Mouse (Mus musculus): ENCODE measurements around the gene Tmem223.
"Not testable (repeated sequence)": the region's sequence is repeated elsewhere in the genome, so short reads cannot be mapped to it uniquely, and the experiment has no call there.

Tmem223 gene

DNA sequence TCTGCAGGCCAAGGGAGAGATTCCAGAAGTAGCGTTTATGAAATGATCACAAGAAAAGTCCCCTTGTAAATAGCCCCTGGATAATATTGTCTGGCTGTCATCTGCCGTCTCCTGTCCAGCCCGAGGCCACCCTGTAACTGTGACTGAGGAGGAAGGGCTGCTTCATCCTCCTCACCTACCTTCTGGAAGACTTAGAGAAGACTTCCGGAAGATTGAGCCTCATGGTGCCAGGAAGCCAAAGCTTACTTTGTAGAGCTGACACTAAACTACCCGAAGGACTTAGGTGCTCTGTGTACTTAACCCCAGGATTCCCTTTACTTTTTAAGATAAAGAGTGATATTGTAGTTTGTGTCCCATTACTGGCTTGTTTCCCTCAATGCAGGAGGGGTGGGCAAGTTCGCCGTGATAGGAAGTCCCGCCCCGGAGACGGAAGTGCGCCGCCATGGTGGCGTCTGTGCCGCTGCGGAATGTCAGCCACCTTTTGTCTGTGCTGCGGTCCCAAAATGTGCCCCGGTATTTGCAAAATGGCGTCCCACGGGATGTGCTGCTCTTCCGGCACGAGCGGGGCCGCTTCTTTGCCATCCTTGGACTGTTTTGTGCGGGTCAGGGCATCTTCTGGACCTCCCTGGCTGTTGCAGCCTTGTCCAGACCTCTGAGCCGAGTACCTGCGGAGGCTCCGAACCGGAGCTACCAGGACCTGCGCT, at the start of gene Tmem223:
Gene Tmem223 (plus strand): TSS at position 430 of the 704 bp plus-strand sequence.
- DNase-seq (ENCODE audit: low read depth in 2 of 2, low spot score in 2 of 2): peak; percentile 72 to 75

- no peak for DNase-seq (ENCODE audit: low read depth in 2 of 2, low spot score in 2 of 2)
Observed at GRCm38 (mm10) chr19:8721378-8721777, 49.4 kb upstream of the Tmem223 start.

- no peak for DNase-seq (ENCODE audit: low read depth in 2 of 2, low spot score in 2 of 2)
Observed at GRCm38 (mm10) chr19:8722021-8722420, 48.8 kb upstream of the Tmem223 start.

GRCm38 (mm10) chr19:8722559-8722906, 48.3 kb upstream of the Tmem223 start:
- no peak for DNase-seq (ENCODE audit: low read depth in 2 of 2, low spot score in 2 of 2)

DNA sequence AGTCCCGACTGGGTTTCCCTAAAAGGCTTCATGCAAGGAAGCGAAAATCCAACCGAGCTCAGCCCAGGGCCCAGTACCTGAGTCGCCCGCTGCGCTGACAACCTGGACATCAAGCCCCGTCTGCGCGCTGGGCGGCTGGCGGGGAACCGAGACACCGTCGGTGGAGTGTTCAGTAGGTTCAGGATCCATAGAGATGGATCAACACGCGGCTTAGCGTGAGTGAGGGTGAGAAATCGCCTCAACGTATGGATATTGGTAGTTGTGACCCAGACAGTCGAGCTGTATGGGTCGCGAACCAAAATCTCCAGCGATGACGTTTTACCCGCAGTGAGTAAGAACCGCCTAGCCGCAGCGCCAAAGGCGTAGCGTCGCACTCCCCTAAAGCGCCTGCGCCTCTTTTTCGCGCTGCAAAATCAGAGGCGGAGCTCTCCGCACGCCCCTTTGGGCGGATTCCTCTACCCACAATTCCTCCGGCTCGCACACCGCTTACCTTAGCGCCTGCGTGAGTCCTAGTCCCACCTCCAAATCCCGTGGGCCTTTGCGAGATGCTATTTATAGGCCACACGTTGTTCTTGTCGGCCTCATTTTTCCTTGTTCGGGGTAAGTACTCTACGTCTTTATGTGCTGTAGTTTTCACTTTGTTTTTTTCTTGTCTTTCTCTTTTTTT, 47.8 kb upstream of the Tmem223 start, which contains the start of gene Slc3a2:
Gene Slc3a2 (minus strand): TSS at position 463 of the 667 bp plus-strand sequence.
- DNase-seq (ENCODE audit: low read depth in 2 of 2, low spot score in 2 of 2): peak; percentile 96 to 97

DNA sequence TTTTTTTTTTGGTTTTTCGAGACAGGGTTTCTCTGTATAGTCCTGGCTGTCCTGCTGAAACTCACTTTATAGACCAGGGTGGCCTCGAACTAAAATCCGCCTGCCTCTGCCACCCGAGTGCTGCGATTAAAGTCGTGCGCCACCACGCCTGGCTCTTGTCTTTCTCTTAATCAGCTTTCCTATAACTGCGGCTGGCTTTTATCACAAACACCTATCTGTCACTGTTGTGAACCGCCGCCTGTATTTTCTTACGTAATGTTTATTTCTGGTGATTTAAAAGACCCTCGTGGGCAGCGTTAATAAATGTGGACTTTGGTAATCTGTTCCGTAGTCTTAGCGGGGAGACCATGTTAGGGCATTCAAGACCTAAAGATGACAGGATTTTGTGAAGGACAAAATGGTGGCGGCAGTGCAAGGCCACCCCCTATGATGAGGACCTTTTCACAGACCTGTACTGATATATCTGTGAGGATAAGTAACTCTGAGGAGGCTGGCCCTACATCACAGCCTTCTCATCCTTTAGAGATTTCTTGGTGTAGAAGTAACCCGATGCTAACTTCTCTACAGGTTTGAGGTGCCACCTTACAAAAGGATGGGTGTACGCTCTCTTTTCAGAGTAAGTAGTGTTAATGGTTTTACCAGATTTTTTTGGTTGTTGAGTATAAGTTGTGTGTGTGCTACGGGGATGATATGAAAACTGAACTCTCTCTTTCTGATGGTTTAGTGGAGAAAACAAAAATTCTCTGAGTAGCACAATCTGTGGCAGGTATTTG, 47.0 kb upstream of the Tmem223 start:
- peak; percentile 23 to 24 for DNase-seq (ENCODE audit: low read depth in 2 of 2, low spot score in 2 of 2)

- no peak for DNase-seq (ENCODE audit: low read depth in 2 of 2, low spot score in 2 of 2)
Observed at GRCm38 (mm10) chr19:8724392-8724791, 46.4 kb upstream of the Tmem223 start.

GRCm38 (mm10) chr19:8725081-8725613, 45.6 kb upstream of the Tmem223 start:
- no peak for DNase-seq (ENCODE audit: low read depth in 2 of 2, low spot score in 2 of 2)

- no peak for DNase-seq (ENCODE audit: low read depth in 2 of 2, low spot score in 2 of 2)
Observed at GRCm38 (mm10) chr19:8726609-8727390, 44.0 kb upstream of the Tmem223 start.

DNA sequence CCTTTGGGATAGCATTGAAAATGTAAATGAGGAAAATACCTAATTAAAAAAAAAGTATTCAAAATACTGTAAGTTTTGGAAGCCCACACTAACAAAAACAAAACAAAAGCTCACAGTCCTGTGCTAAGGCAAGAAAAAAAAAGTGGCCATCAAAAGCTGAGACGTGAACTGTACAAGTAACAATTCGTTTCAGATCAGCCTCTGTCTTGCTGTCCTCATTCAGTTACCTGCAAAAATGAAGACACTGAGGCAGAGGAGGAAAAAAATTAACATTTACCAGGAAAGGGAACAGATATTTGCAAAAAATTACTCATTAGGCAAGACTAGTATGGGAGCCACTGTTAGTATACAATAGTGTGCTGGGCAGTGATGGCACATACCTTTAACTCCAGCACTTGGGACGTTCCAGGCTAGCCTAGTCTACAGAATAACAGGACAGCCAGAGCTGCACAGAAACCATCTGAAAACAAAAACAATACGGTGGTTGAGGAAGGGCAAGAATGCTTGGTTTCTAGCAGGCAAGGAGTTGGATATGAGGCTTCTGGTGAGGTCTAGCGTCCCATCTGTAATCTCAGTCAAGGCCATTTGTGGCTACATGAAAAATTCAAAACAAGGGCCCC, 43.2 kb upstream of the Tmem223 start:
- no peak for DNase-seq (ENCODE audit: low read depth in 2 of 2, low spot score in 2 of 2)

- DNase-seq (ENCODE audit: low read depth in 2 of 2, low spot score in 2 of 2): not testable (repeated sequence)
Observed at GRCm38 (mm10) chr19:8728335-8729099, 42.3 kb upstream of the Tmem223 start.

- no peak for DNase-seq (ENCODE audit: low read depth in 2 of 2, low spot score in 2 of 2)
Observed at GRCm38 (mm10) chr19:8734334-8734733, 36.5 kb upstream of the Tmem223 start.

- DNase-seq (ENCODE audit: low read depth in 2 of 2, low spot score in 2 of 2): peak; percentile 79 to 87
Observed at GRCm38 (mm10) chr19:8735389-8736159, 35.2 kb upstream of the Tmem223 start, which contains the start of gene Wdr74. Gene Wdr74, plus strand, starts transcription at chr19:8735827.

GRCm38 (mm10) chr19:8736160-8736467, 34.7 kb upstream of the Tmem223 start:
- DNase-seq (ENCODE audit: low read depth in 2 of 2, low spot score in 2 of 2): no peak

DNA sequence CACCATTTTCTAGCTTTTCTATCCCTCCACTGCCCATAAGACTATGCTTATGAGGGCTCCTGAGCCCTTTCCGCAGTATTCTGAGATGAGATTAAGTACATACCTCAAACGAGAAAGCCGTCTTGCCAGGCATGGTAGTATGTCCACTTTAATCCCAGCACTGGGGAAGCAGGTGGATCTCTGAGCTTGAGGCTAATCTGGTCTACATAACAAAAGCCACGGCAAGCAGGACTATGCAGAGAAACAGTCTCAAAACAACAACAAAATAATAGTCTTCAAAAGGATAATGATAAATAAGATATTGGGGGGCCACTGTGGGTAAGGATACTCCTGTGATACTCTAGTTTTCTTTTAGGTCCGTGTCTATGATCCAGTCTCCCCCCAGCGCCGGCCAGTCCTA, 31.9 kb upstream of the Tmem223 start:
- DNase-seq (ENCODE audit: low read depth in 2 of 2, low spot score in 2 of 2): no peak

- DNase-seq (ENCODE audit: low read depth in 2 of 2, low spot score in 2 of 2): no peak
Observed at GRCm38 (mm10) chr19:8739646-8740045, 31.1 kb upstream of the Tmem223 start.

DNA sequence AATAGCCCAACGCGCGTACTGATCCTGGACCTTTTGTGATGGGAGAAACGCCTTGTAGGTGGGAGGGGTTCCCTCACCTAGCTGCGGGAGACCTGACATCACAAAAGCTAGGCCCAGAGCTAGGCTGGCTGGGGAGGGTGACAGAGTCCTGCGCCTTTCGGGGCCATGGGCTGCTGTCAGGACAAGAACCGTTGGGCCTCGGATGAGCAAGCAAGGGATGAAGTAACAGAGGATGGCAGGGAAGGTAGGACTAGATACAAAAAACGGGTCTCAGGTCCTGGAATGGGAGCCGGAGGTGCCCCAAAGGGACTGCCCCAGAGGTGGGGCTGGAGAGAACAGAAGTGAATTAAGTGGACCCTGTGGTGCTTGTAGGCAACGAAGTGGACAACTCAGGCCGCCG, 30.2 kb upstream of the Tmem223 start, which contains the start of gene 1700092M07Rik:
Gene 1700092M07Rik (plus strand): TSS at position 116 of the 400 bp plus-strand sequence.
- DNase-seq (ENCODE audit: low read depth in 2 of 2, low spot score in 2 of 2): no peak

DNA sequence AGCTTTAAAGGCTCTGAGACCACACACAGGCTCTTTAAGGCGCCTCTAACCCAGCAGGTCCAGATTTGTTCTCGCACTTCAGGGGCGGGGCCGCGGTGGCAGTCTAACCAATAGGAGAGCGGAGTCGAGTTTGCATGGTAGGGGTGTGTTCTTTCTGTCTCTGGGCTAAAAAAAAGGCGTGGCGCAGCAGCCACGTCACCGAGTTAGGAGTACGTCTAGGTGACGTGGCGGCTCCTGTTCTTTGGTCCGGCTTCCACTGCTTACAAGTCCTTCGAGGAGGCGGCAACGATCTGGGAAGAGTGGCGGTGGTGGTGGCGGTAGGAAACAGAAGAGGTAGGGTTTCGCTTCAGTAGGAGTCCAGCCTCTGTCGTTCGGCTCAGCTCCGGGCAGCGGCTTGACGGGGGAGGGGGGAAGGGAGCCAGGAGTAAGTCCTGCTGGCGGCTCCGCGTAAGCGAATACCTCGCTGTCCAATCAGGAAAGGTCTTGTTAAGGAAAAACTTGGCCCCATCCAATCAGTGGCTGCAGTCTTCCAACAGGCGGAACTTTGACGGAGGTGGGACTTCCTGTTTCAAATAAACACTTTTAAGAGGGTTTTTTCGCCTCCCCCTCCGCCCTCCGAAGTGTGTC, 29.4 kb upstream of the Tmem223 start, which contains the start of gene Stx5a:
Gene Stx5a (plus strand): TSS at position 171 of the 627 bp plus-strand sequence.
- peak; percentile 91 to 96 for DNase-seq (ENCODE audit: low read depth in 2 of 2, low spot score in 2 of 2)

Measured in CD8-positive naive resting alpha-beta T cell, adult 2 months (primary cell).